Mouse (Mus musculus) ES-Bruce4 (cell line): ENCODE data around the gene Trim47.
A peak's percentile ranks its signal among the peaks of the same experiment; 100 is the strongest.

Source experiments
- CTCF ChIP-seq: IDR thresholded peaks from one replicate; pipeline ENCODE4 v1.8.1; 2011; ENCODE audit warnings: low read depth, low read length
- POLR2A ChIP-seq: IDR thresholded peaks from one replicate; pipeline ENCODE4 v1.8.1; 2011; ENCODE audit warnings: low read length; ENCODE audit not compliant: insufficient read depth

DNA sequence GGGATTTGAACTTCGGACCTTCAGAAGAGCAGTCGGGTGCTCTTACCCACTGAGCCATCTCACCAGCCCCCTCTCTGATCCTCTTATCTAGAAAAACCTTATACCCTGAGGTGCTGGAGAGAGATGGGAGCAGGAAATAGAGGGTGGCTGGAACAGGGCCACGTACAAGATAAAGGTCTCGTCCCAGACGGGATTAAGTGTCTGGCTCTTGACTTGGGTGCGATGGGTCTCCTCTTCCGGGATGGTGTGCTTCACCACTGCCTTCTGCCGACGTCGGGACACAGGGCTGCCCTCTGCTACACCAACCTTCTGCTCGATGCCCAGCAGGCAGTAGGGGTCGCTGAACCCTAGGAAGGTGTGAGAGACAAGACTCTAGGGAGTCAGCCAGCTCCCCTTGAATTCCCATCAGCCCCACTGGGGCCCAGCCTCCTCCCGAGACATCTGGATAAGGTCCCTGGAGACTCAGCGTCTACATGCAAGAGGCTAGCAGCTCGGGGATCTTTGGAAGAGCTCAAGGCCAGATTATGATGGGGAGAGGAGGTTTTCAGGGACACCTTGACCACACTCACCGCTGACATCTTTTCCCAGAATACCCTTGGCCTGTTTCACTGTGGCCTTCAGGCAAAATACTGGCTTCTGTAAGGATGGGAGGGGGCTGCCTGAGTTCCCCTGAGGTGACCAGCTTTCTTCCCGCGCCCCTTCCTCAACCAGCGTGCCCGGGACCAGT, 51.3 kb downstream of the Trim47 start:
- TF ChIP-seq CTCF (peak; percentile 34), POLR2A (no peak)
